ENCODE assay signal across 9 mouse cellular contexts in the genomic region with DNA sequence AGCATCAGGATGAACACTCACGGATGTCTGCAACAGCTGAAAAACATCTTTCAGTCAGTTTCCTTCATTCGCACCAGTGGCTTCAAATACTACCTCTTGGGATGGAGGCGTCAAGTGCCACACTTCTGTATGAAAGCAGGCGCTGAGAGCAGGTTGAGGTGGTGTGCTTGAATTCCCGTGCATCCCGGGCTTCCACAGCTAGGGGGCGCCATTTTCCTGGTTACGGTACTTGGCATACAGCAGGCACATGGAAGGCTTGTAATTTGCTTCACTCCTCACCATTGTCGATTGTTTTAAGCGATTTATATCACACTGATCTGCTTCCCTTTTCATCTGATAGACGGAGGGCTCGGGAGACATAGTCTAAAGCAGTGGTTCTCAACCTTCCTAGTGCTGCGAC. TPM values are rescaled to one million over a fixed set of nuclear protein-coding genes. Genes with fewer than 3 reads are reported as not detected.
A peak's percentile ranks its signal among the peaks of the same experiment; 100 is the strongest.
DNase-seq lines count a peak whose midpoint lies in the region; ATAC-seq lines count a peak whose summit lies in the region.
"Had no signal": no experiment of that assay in that cellular context is flagged by ENCODE, and none has a peak within 500 bp of the region (broad histone marks: within the 10 kb centered on the region; RNA-seq: fewer than 3 reads in every experiment).

No protein-coding gene starts in this region.

- H3K36me3 ChIP-seq in midbrain, embryonic 14.5 days (ENCODE audit: control insufficient read depth, insufficient read depth, low read length) = no peaks in the 10 kb centered on the region
- no peaks in the 10 kb centered on the region; the same call in none of the 2 replicates for H3K36me3 ChIP-seq in midbrain, embryonic 16.5 days (ENCODE audit: control insufficient read depth, insufficient read depth, low read length)
- H3K36me3 ChIP-seq: embryonic facial prominence, embryonic 15.5 days had no signal

- no peak for ATAC-seq in midbrain, embryonic 14.5 days (ENCODE audit: low FRiP score, low TSS enrichment)
- no peak for ATAC-seq in midbrain, embryonic 16.5 days
- no peak for ATAC-seq in megakaryocyte, adult 5-6 weeks (ENCODE audit: poor library complexity, severe bottlenecking)

- WGBS in midbrain, embryonic 14.5 days = 67% methylated on average over 13 of the region's 13 CpGs
- 66% methylated on average over 13 of the region's 13 CpGs for WGBS in midbrain, embryonic 16.5 days

- H3K4me1 ChIP-seq in midbrain, embryonic 14.5 days (ENCODE audit: control insufficient read depth, insufficient read depth, low read length) = 0 out of 2 replicates have a peak, but pooled peaks cover 6% of the 10 kb centered on the region
- peaks cover 7% of the 10 kb centered on the region; the same call in 1 of the 2 replicates for H3K4me1 ChIP-seq in midbrain, embryonic 16.5 days (ENCODE audit: control insufficient read depth, insufficient read depth, low read length)

- H3K4me2 ChIP-seq in midbrain, embryonic 14.5 days (ENCODE audit: low read length) = no peak overlapping the region
- H3K4me2 ChIP-seq in midbrain, embryonic 16.5 days (ENCODE audit: low read length) = no peak overlapping the region
- H3K4me2 ChIP-seq: embryonic facial prominence, embryonic 15.5 days had no signal

- H3K4me3 ChIP-seq in midbrain, embryonic 14.5 days (replicated peaks; ENCODE audit: low read depth, low read length) = no peak overlapping the region
- H3K4me3 ChIP-seq in midbrain, embryonic 16.5 days (ENCODE audit: low read depth, low read length) = no peak overlapping the region
- H3K4me3 ChIP-seq: embryonic facial prominence, embryonic 15.5 days had no signal

- peak; percentile 63 for DNase-seq in midbrain, embryonic 14.5 days
- DNase-seq in adrenal gland, adult 8-10 months = peak; percentile 3
- DNase-seq in embryo, embryonic 10.5 days (ENCODE audit: low spot score) = peak; percentile 60
- peak; percentile 64 to 88 for DNase-seq in layer of hippocampus, adult 18-20 months (ENCODE audit: low spot score in 2 of 2)
- DNase-seq in lung, postnatal 14 days = peak; percentile 11
- DNase-seq in thymus, postnatal 4 days = peak; percentile 41

- no peaks in the 10 kb centered on the region for H3K9me3 ChIP-seq in midbrain, embryonic 14.5 days (ENCODE audit: control insufficient read depth, low read length)
- no peaks in the 10 kb centered on the region for H3K9me3 ChIP-seq in midbrain, embryonic 16.5 days (replicated peaks; ENCODE audit: control insufficient read depth, low read length, poor library complexity, severe bottlenecking)
- H3K9me3 ChIP-seq: embryonic facial prominence, embryonic 15.5 days had no signal

- H3K9ac ChIP-seq in midbrain, embryonic 14.5 days (replicated peaks; ENCODE audit: low read length) = no peak overlapping the region
- H3K9ac ChIP-seq in midbrain, embryonic 16.5 days (ENCODE audit: low read depth, low read length) = no peak overlapping the region
- H3K9ac ChIP-seq: embryonic facial prominence, embryonic 15.5 days had no signal

- no peaks in the 10 kb centered on the region for H3K27me3 ChIP-seq in midbrain, embryonic 14.5 days (ENCODE audit: control insufficient read depth, insufficient read depth, low read length)
- H3K27me3 ChIP-seq in midbrain, embryonic 16.5 days (ENCODE audit: control insufficient read depth, insufficient read depth, low read depth, low read length) = no peaks in the 10 kb centered on the region
- H3K27me3 ChIP-seq: embryonic facial prominence, embryonic 15.5 days had no signal

- H3K27ac ChIP-seq in midbrain, embryonic 14.5 days (replicated peaks; ENCODE audit: low read depth, low read length) = no peak overlapping the region
- H3K27ac ChIP-seq in midbrain, embryonic 16.5 days (ENCODE audit: low read length) = no peak overlapping the region
- H3K27ac ChIP-seq: embryonic facial prominence, embryonic 15.5 days had no signal

RNA-seq across cellular contexts. Expression of a gene that starts 40.9 kb away (rescaled TPM):
- polyA plus RNA-seq in midbrain, embryonic 14.5 days (2014; fragmentation: Nextera tagmentation; extraction: Ambion mirVana) = 19.3 and 23.3 TPM in 2 replicates
- 19.3 and 19.4 TPM in 2 replicates for polyA plus RNA-seq in midbrain, embryonic 16.5 days (2015; fragmentation: Nextera tagmentation; extraction: Ambion mirVana)
- 1 to 10 TPM; 3.8 to 7.0 (median 4.3) TPM for total RNA-seq in adrenal gland, adult 8-10 months (2022)
- total RNA-seq in layer of hippocampus, adult 18-20 months (2021) = 100 to 1,000 TPM; 232 to 245 TPM
- not detected in 2 replicates for total RNA-seq in megakaryocyte, adult 5-6 weeks (2015)
- not detected in 2 replicates for total RNA-seq in megakaryocyte, adult 5-6 weeks (2017)

Comparison
In these comparisons a context has a peak if more than half of its experiments do, and no peak if none do; other contexts are left out.
1. DNase-seq: peak in every context shown above with its lines; median percentile 76 in layer of hippocampus, adult 18-20 months; 63 in midbrain, embryonic 14.5 days; 60 in embryo, embryonic 10.5 days; 41 in thymus, postnatal 4 days; 11 in lung, postnatal 14 days; 3 in adrenal gland, adult 8-10 months.
2. RNA of a gene that starts 40.9 kb away (total RNA-seq): 232 to 245 TPM in layer of hippocampus, adult 18-20 months; 3.8 to 7.0 TPM in adrenal gland, adult 8-10 months and not detected in megakaryocyte, adult 5-6 weeks; every median in the first group is over 10 times any median in the second.